ENCODE assay signal across 8 mouse cellular contexts in the genomic region with DNA sequence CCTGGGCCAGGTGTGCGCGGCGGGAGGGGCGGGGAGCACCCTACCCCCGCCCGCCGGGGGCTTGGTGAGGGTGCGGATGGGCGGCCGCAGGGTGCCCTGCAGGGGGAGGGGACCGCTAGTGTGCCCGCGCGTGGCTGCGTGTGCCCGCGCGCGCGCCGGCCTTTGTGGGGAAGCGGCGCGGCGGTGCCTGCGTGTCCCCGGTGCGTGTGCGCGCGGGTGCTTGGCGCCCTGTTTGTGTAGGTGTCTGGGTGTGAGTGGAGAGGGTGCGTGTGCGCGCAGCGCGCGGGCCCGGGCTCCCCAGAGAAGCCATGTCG. TPM values are rescaled to one million over a fixed set of nuclear protein-coding genes. Genes with fewer than 3 reads are reported as not detected.
DNase-seq lines count a peak whose midpoint lies in the region; ATAC-seq and TF ChIP-seq lines count a peak whose summit lies in the region.

No protein-coding gene starts in this region.

- H3K9ac ChIP-seq in kidney, embryonic 14.5 days (ENCODE audit: low read depth, low read length) = peak overlapping the region; percentile 94
- peak overlapping the region; percentile 92 for H3K9ac ChIP-seq in forebrain, embryonic 13.5 days

- no peak for TF ChIP-seq POLR2A in bone marrow macrophage, adult 2 months (IDR thresholded peaks at IDR 0.05; ENCODE audit: borderline replicate concordance, low read depth, low read length)
- no peak for TF ChIP-seq POLR2A in myocyte (IDR thresholded peaks at IDR 0.05; ENCODE audit: insufficient read length, low read depth)

- peak overlapping the region; percentile 97 for H3K4me3 ChIP-seq in kidney, embryonic 14.5 days (ENCODE audit: low read length)
- peak overlapping the region; percentile 24 for H3K4me3 ChIP-seq in bone marrow macrophage, adult 2 months (ENCODE audit: insufficient read depth, low read length)
- H3K4me3 ChIP-seq in forebrain, embryonic 13.5 days = peak overlapping the region; percentile 71
- H3K4me3 ChIP-seq in myocyte = peak overlapping the region; percentile 23

- no peaks in the 10 kb centered on the region for H3K27me3 ChIP-seq in kidney, embryonic 14.5 days (ENCODE audit: control insufficient read depth, insufficient read depth, low read length)
- H3K27me3 ChIP-seq in forebrain, embryonic 13.5 days = peaks cover 4% of the 10 kb centered on the region; the same call in 1 of the 2 replicates
- H3K27me3 ChIP-seq in myocyte (ENCODE audit: control insufficient read depth, insufficient read depth, insufficient read length) = no peaks in the 10 kb centered on the region

- H3K9me3 ChIP-seq in kidney, embryonic 14.5 days (ENCODE audit: control insufficient read depth, low read length) = no peaks in the 10 kb centered on the region
- no peaks in the 10 kb centered on the region for H3K9me3 ChIP-seq in forebrain, embryonic 13.5 days (replicated peaks)

- H3K4me1 ChIP-seq in kidney, embryonic 14.5 days (ENCODE audit: control insufficient read depth, insufficient read depth, low read length) = peaks cover 43% of the 10 kb centered on the region
- no peaks in the 10 kb centered on the region for H3K4me1 ChIP-seq in bone marrow macrophage, adult 2 months (ENCODE audit: control insufficient read depth, insufficient read depth, low read length)
- peaks cover 55% of the 10 kb centered on the region for H3K4me1 ChIP-seq in forebrain, embryonic 13.5 days

- peaks cover 9% of the 10 kb centered on the region for H3K79me2 ChIP-seq in myocyte (ENCODE audit: control insufficient read depth, insufficient read depth)

- TF ChIP-seq CTCF in bone marrow macrophage, adult 2 months (IDR thresholded peaks at IDR 0.05; ENCODE audit: low read depth, low read length) = no peak

- H3K36me3 ChIP-seq in kidney, embryonic 14.5 days (ENCODE audit: control insufficient read depth, insufficient read depth, low read length) = 0 out of 2 replicates have a peak, but pooled peaks cover 2% of the 10 kb centered on the region
- H3K36me3 ChIP-seq in forebrain, embryonic 13.5 days (ENCODE audit: poor library complexity, severe bottlenecking) = peaks cover 4% of the 10 kb centered on the region; the same call in 1 of the 2 replicates
- H3K36me3 ChIP-seq in myocyte (ENCODE audit: control insufficient read depth, insufficient read depth) = no peaks in the 10 kb centered on the region

- ATAC-seq in kidney, embryonic 14.5 days (ENCODE audit: low FRiP score, low TSS enrichment) = no peak
- ATAC-seq in forebrain, embryonic 13.5 days = no peak
- no peak for ATAC-seq in inflammation-experienced regulatory T-cells, adult 6 months

- intact Hi-C loops in left cerebral cortex, postnatal 10 days (cut with DNase I) = no loop called here

- no peak for DNase-seq in kidney, adult 11 months
- peak; percentile 63 to 83 for DNase-seq in left cerebral cortex, postnatal 10 days (ENCODE audit: extremely low spot score in 1 of 2, low spot score in 2 of 2)
- DNase-seq in urinary bladder, postnatal 25 days (ENCODE audit: low spot score) = no peak

- under 1% methylated on average over 33 of the region's 40 CpGs for WGBS in kidney, embryonic 14.5 days
- 0% methylated on average over 10 of the region's 40 CpGs for WGBS in forebrain, embryonic 13.5 days

- H3K4me2 ChIP-seq in kidney, embryonic 14.5 days (replicated peaks; ENCODE audit: low read depth, low read length) = peak overlapping the region; percentile 96
- peak overlapping the region; percentile 77 for H3K4me2 ChIP-seq in forebrain, embryonic 13.5 days
- peak overlapping the region; percentile 57 for H3K4me2 ChIP-seq in myocyte (ENCODE audit: low read depth)

- peak overlapping the region; percentile 94 for H3K27ac ChIP-seq in kidney, embryonic 14.5 days (ENCODE audit: low read depth, low read length)
- H3K27ac ChIP-seq in bone marrow macrophage, adult 2 months (ENCODE audit: insufficient read depth, low read depth, low read length) = no peak overlapping the region
- peak overlapping the region; percentile 99 for H3K27ac ChIP-seq in forebrain, embryonic 13.5 days

- H3ac ChIP-seq in myocyte (ENCODE audit: control insufficient read depth, insufficient read length) = peak overlapping the region; percentile 91

TF ChIP-seq in myocyte, 11 proteins besides CTCF, POLR2A, EP300 and RAD21:
- TF ChIP-seq SRF (IDR thresholded peaks at IDR 0.05; ENCODE audit: control insufficient read depth, insufficient read length, low read depth) = no peak
- no peak for TF ChIP-seq E2F4 (IDR thresholded peaks at IDR 0.05; ENCODE audit: insufficient read depth)
- no peak for TF ChIP-seq USF1 (IDR thresholded peaks at IDR 0.05; ENCODE audit: low read depth)
- TF ChIP-seq MAX (IDR thresholded peaks at IDR 0.05; ENCODE audit: low read depth) = no peak
- no peak for TF ChIP-seq TCF3 (IDR thresholded peaks at IDR 0.05; ENCODE audit: insufficient read length, low read depth)
- TF ChIP-seq TCF12 (IDR thresholded peaks at IDR 0.05; ENCODE audit: insufficient read depth, poor library complexity, severe bottlenecking) = no peak
- TF ChIP-seq MYOG (IDR thresholded peaks at IDR 0.05; ENCODE audit: control insufficient read depth in 1 of 3, insufficient read depth in 1 of 3, insufficient read length in 2 of 3, low read depth in 2 of 3) = no peak
- TF ChIP-seq CEBPB (IDR thresholded peaks at IDR 0.05; ENCODE audit: insufficient read depth, poor library complexity, severe bottlenecking) = no peak
- TF ChIP-seq POLR2AphosphoS2 (IDR thresholded peaks at IDR 0.05; ENCODE audit: insufficient read length, low read depth) = no peak
TF ChIP-seq in myocyte: peak in this region for 0.

RNA-seq across cellular contexts. Expression of a gene that starts 1.0 kb away (rescaled TPM):
- 24.4 and 27.5 TPM in 2 replicates for polyA plus RNA-seq in kidney, embryonic 14.5 days (2014; fragmentation: Nextera tagmentation; extraction: Ambion mirVana)
- 0.31 and 2.0 TPM in 2 replicates for polyA plus RNA-seq in bone marrow macrophage, adult 2 months (2012; ENCODE audit: insufficient read depth, insufficient read length, missing spikeins)
- polyA plus RNA-seq in forebrain, embryonic 13.5 days (2015; fragmentation: Nextera tagmentation; extraction: Ambion mirVana) = 32.8 and 38.5 TPM in 2 replicates
- total RNA-seq in left cerebral cortex, postnatal 10 days (2021) = 100 to 1,000 TPM; 445 to 464 TPM
- 11.5 TPM for polyA plus RNA-seq in myocyte (2012; fragmentation: generic; extraction: Trizol)
- polyA plus RNA-seq in inflammation-experienced regulatory T-cells, adult 6 months (2017; shearing (Covaris generic)) = 10 to 100 TPM in 2 of 3 experiments, 1 to 10 TPM in 1; 5.1 to 13.8 (median 11.3) TPM

RNA-seq across cellular contexts. Expression of a gene that starts 54.1 kb away (rescaled TPM):
- 0.37 and 0.61 TPM in 2 replicates for polyA plus RNA-seq in kidney, embryonic 14.5 days (2014; fragmentation: Nextera tagmentation; extraction: Ambion mirVana)
- polyA plus RNA-seq in bone marrow macrophage, adult 2 months (2012; ENCODE audit: insufficient read depth, insufficient read length, missing spikeins) = 0.98 and 1.3 TPM in 2 replicates
- polyA plus RNA-seq in forebrain, embryonic 13.5 days (2015; fragmentation: Nextera tagmentation; extraction: Ambion mirVana) = 0.67 and 0.98 TPM in 2 replicates
- under 1 TPM in 1 of 2 experiments, not detected in 1; 0.11 TPM for total RNA-seq in left cerebral cortex, postnatal 10 days (2021)
- 0.11 TPM for polyA plus RNA-seq in myocyte (2012; fragmentation: generic; extraction: Trizol)
- polyA plus RNA-seq in inflammation-experienced regulatory T-cells, adult 6 months (2017; shearing (Covaris generic)) = 1 to 10 TPM in 1 of 3 experiments, under 1 TPM in 2; 0.16 to 1.5 (median 0.52) TPM

RNA-seq across cellular contexts. Expression of a gene that starts 54.4 kb away (rescaled TPM):
- polyA plus RNA-seq in kidney, embryonic 14.5 days (2014; fragmentation: Nextera tagmentation; extraction: Ambion mirVana) = 68.2 and 71.4 TPM in 2 replicates
- polyA plus RNA-seq in bone marrow macrophage, adult 2 months (2012; ENCODE audit: insufficient read depth, insufficient read length, missing spikeins) = 41.3 and 42.9 TPM in 2 replicates
- 44.0 and 44.9 TPM in 2 replicates for polyA plus RNA-seq in forebrain, embryonic 13.5 days (2015; fragmentation: Nextera tagmentation; extraction: Ambion mirVana)
- total RNA-seq in left cerebral cortex, postnatal 10 days (2021) = 1 to 10 TPM; 1.1 TPM
- 36.8 TPM for polyA plus RNA-seq in myocyte (2012; fragmentation: generic; extraction: Trizol)
- 100 to 1,000 TPM in 1 of 3 experiments, 10 to 100 TPM in 2; 26.0 to 159 (median 26.4) TPM for polyA plus RNA-seq in inflammation-experienced regulatory T-cells, adult 6 months (2017; shearing (Covaris generic))

Comparison
In these comparisons a context has a peak if more than half of its experiments do, and no peak if none do; other contexts are left out.
1. H3K4me3 ChIP-seq: peak in every context shown above with its lines; median percentile 97 in kidney, embryonic 14.5 days; 71 in forebrain, embryonic 13.5 days; 24 in bone marrow macrophage, adult 2 months; 23 in myocyte.
2. DNase-seq: peak in left cerebral cortex, postnatal 10 days (2 of 2); none in kidney, adult 11 months (single experiment) and urinary bladder, postnatal 25 days (single experiment).
3. Peak in every context shown above with its lines, with median percentiles within 50 percentile points of each other: H3K4me2 ChIP-seq.